Mouse (Mus musculus) embryonic facial prominence, embryonic 13.5 days (tissue): ENCODE data around the gene Atp6v1e1. TPM values are rescaled to one million over a fixed set of nuclear protein-coding genes. Genes with fewer than 3 reads are reported as not detected.

ENCODE experiments used
- ATAC-seq: fragments of 200-750 bp; cut with Nextera tagmentation; 2 replicates; pipeline ENCODE4 v1.8.0; 2017; ENCODE audit warnings: low read depth; ENCODE audit not compliant: insufficient number of reproducible peaks, insufficient read depth, low FRiP score, low TSS enrichment
- H3K27ac ChIP-seq: fragments of 300-500 bp; sonication (generic); 2 replicates; pipeline ENCODE4 v1.5.1; 2015; ENCODE audit warnings: moderate library complexity, mild to moderate bottlenecking, inconsistent platforms
- H3K27me3 ChIP-seq: fragments of 300-500 bp; sonication (generic); 2 replicates; pipeline ENCODE4 v1.6.1; 2015; ENCODE audit warnings: mild to moderate bottlenecking, inconsistent platforms
- H3K36me3 ChIP-seq: fragments of 300-500 bp; sonication (generic); 2 replicates; pipeline ENCODE4 v1.6.1; 2015; ENCODE audit warnings: mild to moderate bottlenecking, inconsistent platforms
- H3K4me1 ChIP-seq: fragments of 300-500 bp; sonication (generic); 2 replicates; pipeline ENCODE4 v1.6.1; 2015; ENCODE audit warnings: inconsistent platforms
- H3K4me2 ChIP-seq: fragments of 300-500 bp; sonication (generic); 2 replicates; pipeline ENCODE4 v1.6.1; 2015; ENCODE audit warnings: moderate library complexity, mild to moderate bottlenecking, inconsistent platforms
- H3K4me3 ChIP-seq: fragments of 300-500 bp; sonication (generic); 2 replicates; pipeline ENCODE4 v1.5.1; 2015; ENCODE audit warnings: mild to moderate bottlenecking, inconsistent platforms
- H3K9ac ChIP-seq: fragments of 300-500 bp; sonication (generic); 2 replicates; pipeline ENCODE4 v1.6.1; 2015; ENCODE audit warnings: mild to moderate bottlenecking, inconsistent platforms
- H3K9me3 ChIP-seq: fragments of 300-500 bp; sonication (generic); 2 replicates; pipeline ENCODE4 v1.6.1; 2016; ENCODE audit warnings: inconsistent platforms
- WGBS: fragments of 180-500 bp; shearing (Covaris S2); methylation state at CpG from one replicate; pipeline ENCODE4 v1.1.7; 2015; ENCODE audit warnings: mixed read lengths; 5-methylcytosine and 5-hydroxymethylcytosine counted together
- polyA plus RNA-seq: library from polyadenylated mRNA; unstranded; fragments of >200 nt; fragmentation: Nextera tagmentation; extraction: Ambion mirVana; gene quantifications from 2 replicates; pipeline ENCODE4 v1.2.1, GENCODE M21; 2015

Gene Atp6v1e1
- polyA plus RNA-seq, 1 experiment from 2014 or later = 118 TPM

GRCm38 (mm10) chr6:120836389-120837151 is 14.0 kb upstream of the Atp6v1e1 start:
- WGBS = 3% methylated on average over 37 of the region's 37 CpGs
- Histone ChIP-seq H3K27ac (peak overlapping the region; percentile 97), H3K4me3 (peak overlapping the region; percentile 87), H3K9ac (peak overlapping the region; percentile 95), H3K4me2 (peak overlapping the region; percentile 71), H3K9me3 (no peaks in the 10 kb centered on the region), H3K36me3 (peaks cover 4% of the 10 kb centered on the region), H3K4me1 (peaks cover 10% of the 10 kb centered on the region), H3K27me3 (no peaks in the 10 kb centered on the region)
- ATAC-seq = peak; percentile 81

GRCm38 (mm10) chr6:120835474-120836374 is 13.1 kb upstream of the Atp6v1e1 start, which contains the start of gene Bcl2l13:
TSS of gene Bcl2l13 (plus strand) at chr6:120836212.
- Histone ChIP-seq H3K36me3 (peaks cover 4% of the 10 kb centered on the region), H3K4me3 (peak within 1 kb of the TSS; percentile 87), H3K4me2 (peak within 1 kb of the TSS; percentile 71), H3K27me3 (no peaks in the 10 kb centered on the region), H3K4me1 (peaks cover 10% of the 10 kb centered on the region), H3K9ac (peak within 1 kb of the TSS; percentile 95), H3K27ac (peak within 1 kb of the TSS; percentile 97), H3K9me3 (no peaks in the 10 kb centered on the region)
- WGBS = 4% methylated on average over 40 of the region's 40 CpGs
- peak; percentile 87 for ATAC-seq

- Histone ChIP-seq H3K36me3 (peaks cover 4% of the 10 kb centered on the region), H3K27me3 (no peaks in the 10 kb centered on the region), H3K4me3 (no peak overlapping the region), H3K4me1 (peaks cover 10% of the 10 kb centered on the region), H3K9me3 (no peaks in the 10 kb centered on the region), H3K9ac (no peak overlapping the region), H3K27ac (no peak overlapping the region), H3K4me2 (no peak overlapping the region)
- WGBS = 87% methylated on average over 4 of the region's 4 CpGs
- no peak for ATAC-seq
Observed at GRCm38 (mm10) chr6:120834766-120835321, 12.3 kb upstream of the Atp6v1e1 start.

- H3K27me3 ChIP-seq = no peaks in the 10 kb centered on the region; the same call in 1 of the 2 replicates
- no peak overlapping the region for H3K4me3 ChIP-seq
- no peak overlapping the region for H3K27ac ChIP-seq
- 68% methylated on average over 4 of the region's 4 CpGs for WGBS
- H3K9ac ChIP-seq = no peak overlapping the region
- H3K4me2 ChIP-seq = no peak overlapping the region
- H3K4me1 ChIP-seq = peaks cover 4% of the 10 kb centered on the region
- ATAC-seq = no peak
- no peaks in the 10 kb centered on the region for H3K9me3 ChIP-seq
- H3K36me3 ChIP-seq = no peaks in the 10 kb centered on the region
Observed at GRCm38 (mm10) chr6:120832097-120832496, 9.5 kb upstream of the Atp6v1e1 start.

GRCm38 (mm10) chr6:120830866-120831608 is 8.4 kb upstream of the Atp6v1e1 start:
- no peak for ATAC-seq
- H3K9ac ChIP-seq = no peak overlapping the region
- H3K27me3 ChIP-seq = no peaks in the 10 kb centered on the region; the same call in 1 of the 2 replicates
- H3K36me3 ChIP-seq = no peaks in the 10 kb centered on the region
- no peak overlapping the region for H3K4me2 ChIP-seq
- WGBS = 53% methylated on average over 4 of the region's 4 CpGs
- H3K27ac ChIP-seq = no peak overlapping the region
- H3K4me3 ChIP-seq = no peak overlapping the region
- H3K4me1 ChIP-seq = no peaks in the 10 kb centered on the region
- no peaks in the 10 kb centered on the region for H3K9me3 ChIP-seq

GRCm38 (mm10) chr6:120830056-120830455 is 7.5 kb upstream of the Atp6v1e1 start:
- Histone ChIP-seq H3K9ac (no peak overlapping the region), H3K27ac (no peak overlapping the region), H3K4me1 (no peaks in the 10 kb centered on the region), H3K4me2 (no peak overlapping the region), H3K27me3 (no peaks in the 10 kb centered on the region; the same call in 1 of the 2 replicates), H3K4me3 (no peak overlapping the region), H3K36me3 (no peaks in the 10 kb centered on the region), H3K9me3 (no peaks in the 10 kb centered on the region)
- 44% methylated on average over 1 of the region's 1 CpGs for WGBS
- no peak for ATAC-seq

GRCm38 (mm10) chr6:120822937-120823614 is 483 bp upstream of the Atp6v1e1 start:
- Histone ChIP-seq H3K9ac (no peak overlapping the region), H3K36me3 (peaks cover 13% of the 10 kb centered on the region), H3K4me1 (peaks cover 10% of the 10 kb centered on the region), H3K27me3 (no peaks in the 10 kb centered on the region), H3K27ac (peak overlapping the region; percentile 4; the same call in 1 of the 2 replicates), H3K4me2 (peak overlapping the region; percentile 77), H3K4me3 (peak overlapping the region; percentile 93), H3K9me3 (no peaks in the 10 kb centered on the region)
- no peak for ATAC-seq
- WGBS = 71% methylated on average over 10 of the region's 10 CpGs

- H3K9me3 ChIP-seq = 0 out of 2 replicates have a peak, but pooled peaks cover 2% of the 10 kb centered on the region
- peak overlapping the region; percentile 77 for H3K4me2 ChIP-seq
- H3K36me3 ChIP-seq = peaks cover 23% of the 10 kb centered on the region
- H3K4me1 ChIP-seq = peaks cover 10% of the 10 kb centered on the region
- WGBS = 52% methylated on average over 5 of the region's 5 CpGs
- H3K27ac ChIP-seq = no peak overlapping the region
- no peaks in the 10 kb centered on the region for H3K27me3 ChIP-seq
- H3K4me3 ChIP-seq = peak overlapping the region; percentile 93
- H3K9ac ChIP-seq = peak overlapping the region; percentile 92
- no peak for ATAC-seq
Observed at GRCm38 (mm10) chr6:120821715-120822114, 878 bp downstream of the Atp6v1e1 start.

- ATAC-seq = no peak
- Histone ChIP-seq H3K4me1 (peaks cover 10% of the 10 kb centered on the region), H3K9me3 (0 out of 2 replicates have a peak, but pooled peaks cover 2% of the 10 kb centered on the region), H3K36me3 (peaks cover 23% of the 10 kb centered on the region), H3K9ac (no peak overlapping the region), H3K4me2 (peak overlapping the region; percentile 77), H3K4me3 (no peak overlapping the region), H3K27me3 (no peaks in the 10 kb centered on the region), H3K27ac (no peak overlapping the region)
- 85% methylated on average over 1 of the region's 1 CpGs for WGBS
Observed at GRCm38 (mm10) chr6:120820941-120821340, 1.7 kb downstream of the Atp6v1e1 start.

GRCm38 (mm10) chr6:120820144-120820543 is 2.4 kb downstream of the Atp6v1e1 start:
- H3K4me3 ChIP-seq = no peak overlapping the region
- H3K4me2 ChIP-seq = no peak overlapping the region
- peaks cover 23% of the 10 kb centered on the region for H3K36me3 ChIP-seq
- 0 out of 2 replicates have a peak, but pooled peaks cover 2% of the 10 kb centered on the region for H3K9me3 ChIP-seq
- 86% methylated on average over 5 of the region's 5 CpGs for WGBS
- no peak overlapping the region for H3K27ac ChIP-seq
- H3K9ac ChIP-seq = 0 out of 2 replicates have a peak overlapping the region, but pooled peaks have one; percentile 6
- no peak for ATAC-seq
- H3K4me1 ChIP-seq = peaks cover 10% of the 10 kb centered on the region
- no peaks in the 10 kb centered on the region for H3K27me3 ChIP-seq
